Mouse (Mus musculus) stomach, embryonic 14.5 days (tissue): ENCODE data around the gene Trpc1. TPM values are rescaled to one million over a fixed set of nuclear protein-coding genes. Genes with fewer than 3 reads are reported as not detected.
A peak's percentile ranks its signal among the peaks of the same experiment; 100 is the strongest.

ENCODE experiments used
- ATAC-seq: fragments of 200-750 bp; cut with Nextera tagmentation; 2 replicates; pipeline ENCODE4 v1.8.0; 2017; ENCODE audit warnings: low read depth, moderate TSS enrichment; ENCODE audit not compliant: insufficient number of reproducible peaks, insufficient read depth, low FRiP score
- H3K27ac ChIP-seq: fragments of 300-500 bp; sonication (generic); 2 replicates; pipeline ENCODE4 v1.5.1; 2014; ENCODE audit warnings: mild to moderate bottlenecking, low read length, moderate library complexity, mixed read lengths
- H3K27me3 ChIP-seq: fragments of 300-500 bp; sonication (generic); 2 replicates; pipeline ENCODE4 v1.6.1; 2014; ENCODE audit warnings: low read length, control low read depth, mixed read lengths; ENCODE audit not compliant: control insufficient read depth, insufficient read depth
- H3K36me3 ChIP-seq: fragments of 300-500 bp; sonication (generic); 2 replicates; pipeline ENCODE4 v1.6.1; 2014; ENCODE audit warnings: mild to moderate bottlenecking, control low read depth, low read length, moderate library complexity, mixed read lengths; ENCODE audit not compliant: control insufficient read depth, insufficient read depth
- H3K4me1 ChIP-seq: fragments of 300-500 bp; sonication (generic); 2 replicates; pipeline ENCODE4 v1.6.1; 2014; ENCODE audit warnings: low read length, control low read depth, mixed read lengths; ENCODE audit not compliant: control insufficient read depth, insufficient read depth
- H3K4me2 ChIP-seq: fragments of 300-500 bp; sonication (generic); replicated peaks from 2 replicates; pipeline ENCODE4 v1.6.1; 2014; ENCODE audit warnings: low read depth, low read length, control low read depth
- H3K4me3 ChIP-seq: fragments of 300-500 bp; sonication (generic); 2 replicates; pipeline ENCODE4 v1.5.1; 2014; ENCODE audit warnings: low read depth, low read length, control low read depth
- H3K9ac ChIP-seq: fragments of 300-500 bp; sonication (generic); replicated peaks from 2 replicates; pipeline ENCODE4 v1.6.1; 2014; ENCODE audit warnings: low read depth, mild to moderate bottlenecking, control low read depth, low read length, moderate library complexity, mixed read lengths
- H3K9me3 ChIP-seq: fragments of 300-500 bp; sonication (generic); 2 replicates; pipeline ENCODE4 v1.6.1; 2016; ENCODE audit warnings: low read depth, low read length, control low read depth; ENCODE audit not compliant: control insufficient read depth
- WGBS: fragments of 180-500 bp; shearing (Covaris S2); extraction: QIAGEN DNeasy Blood & Tissue Kit; methylation state at CpG from one replicate; pipeline ENCODE4 v1.1.7; 2014; 5-methylcytosine and 5-hydroxymethylcytosine counted together
- polyA plus RNA-seq: library from polyadenylated mRNA; unstranded; fragments of >200 nt; fragmentation: Nextera tagmentation; extraction: Ambion mirVana; gene quantifications from 2 replicates; pipeline ENCODE4 v1.2.1, GENCODE M21; 2014

Gene Trpc1
- polyA plus RNA-seq, 1 experiment from 2014 or later, result 4.0 TPM

DNA sequence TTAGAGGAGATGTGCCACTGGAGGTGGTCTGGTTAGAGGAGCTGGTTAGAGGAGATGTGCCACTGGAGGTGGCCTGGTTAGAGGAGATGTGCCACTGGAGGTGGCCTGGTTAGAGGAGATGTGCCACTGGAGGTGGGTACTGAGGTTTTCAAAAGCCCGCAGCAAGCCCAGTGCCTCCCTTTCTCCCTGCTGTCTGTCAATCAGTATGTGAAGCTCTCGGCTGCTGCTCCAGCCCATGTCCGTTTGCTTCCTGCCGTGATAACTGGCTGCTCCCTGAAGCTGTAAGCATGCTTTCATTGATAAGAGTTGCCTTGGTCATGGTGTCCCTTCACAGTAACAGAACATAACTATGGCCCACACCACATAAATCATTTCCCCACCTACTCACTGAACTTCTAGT lies 13.0 kb upstream of the Trpc1 start:
- no peak overlapping the region for H3K27ac ChIP-seq
- H3K9ac ChIP-seq, result no peak overlapping the region
- no peak overlapping the region for H3K4me2 ChIP-seq
- H3K4me3 ChIP-seq, result no peak overlapping the region
- H3K4me1 ChIP-seq, result no peaks in the 10 kb centered on the region
- ATAC-seq, result no peak
- H3K27me3 ChIP-seq, result no peaks in the 10 kb centered on the region
- 90% methylated on average over 4 of the region's 4 CpGs for WGBS
- H3K36me3 ChIP-seq, result no peaks in the 10 kb centered on the region
- no peaks in the 10 kb centered on the region for H3K9me3 ChIP-seq

DNA sequence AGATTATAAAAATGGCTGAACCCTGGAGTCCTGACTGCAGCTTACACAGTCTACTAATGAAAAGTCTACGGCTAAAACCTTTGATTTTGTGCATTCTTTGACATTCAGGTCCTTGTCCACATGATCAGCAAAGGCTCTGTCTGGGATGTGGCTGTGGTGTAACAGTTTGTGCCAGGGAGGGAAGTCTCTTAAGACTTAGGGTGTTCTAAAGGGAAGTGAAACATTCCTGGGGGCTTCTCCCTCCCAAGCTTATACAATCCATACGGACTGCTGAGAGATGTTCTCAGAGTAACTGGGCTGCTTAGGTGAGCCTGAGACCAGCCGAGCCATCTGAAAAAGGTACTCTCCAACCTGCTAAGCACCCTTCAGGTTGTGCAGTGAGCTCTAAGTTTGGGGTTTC lies 12.1 kb upstream of the Trpc1 start:
- H3K4me2 ChIP-seq, result no peak overlapping the region
- no peaks in the 10 kb centered on the region for H3K9me3 ChIP-seq
- no peak overlapping the region for H3K9ac ChIP-seq
- no peak for ATAC-seq
- H3K27ac ChIP-seq, result no peak overlapping the region
- WGBS, result 88% methylated on average over 3 of the region's 3 CpGs
- no peak overlapping the region for H3K4me3 ChIP-seq
- no peaks in the 10 kb centered on the region for H3K36me3 ChIP-seq
- H3K4me1 ChIP-seq, result no peaks in the 10 kb centered on the region
- H3K27me3 ChIP-seq, result no peaks in the 10 kb centered on the region

DNA sequence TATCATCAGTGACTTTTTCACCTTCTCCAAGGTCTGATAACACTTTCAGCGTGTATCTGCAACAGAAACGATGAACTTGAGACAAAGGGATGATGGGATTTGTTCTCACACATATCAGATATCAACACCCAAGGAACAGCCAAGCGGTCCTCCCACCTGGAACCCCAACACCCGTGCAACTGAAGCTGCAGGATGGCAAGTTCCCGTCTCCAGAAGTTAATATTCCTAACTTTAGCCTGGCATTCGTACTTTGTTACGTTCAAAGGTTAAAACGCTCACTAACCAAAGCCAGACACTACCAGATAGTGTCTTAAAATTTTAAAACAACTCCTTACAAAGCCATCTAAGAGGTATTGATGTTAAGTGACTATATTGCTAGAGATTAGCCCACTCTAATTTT lies 11.2 kb upstream of the Trpc1 start:
- Histone ChIP-seq H3K27ac (no peak overlapping the region), H3K36me3 (no peaks in the 10 kb centered on the region), H3K4me1 (no peaks in the 10 kb centered on the region), H3K4me3 (no peak overlapping the region), H3K9me3 (no peaks in the 10 kb centered on the region), H3K9ac (no peak overlapping the region), H3K27me3 (no peaks in the 10 kb centered on the region), H3K4me2 (no peak overlapping the region)
- no peak for ATAC-seq
- 85% methylated on average over 8 of the region's 8 CpGs for WGBS

DNA sequence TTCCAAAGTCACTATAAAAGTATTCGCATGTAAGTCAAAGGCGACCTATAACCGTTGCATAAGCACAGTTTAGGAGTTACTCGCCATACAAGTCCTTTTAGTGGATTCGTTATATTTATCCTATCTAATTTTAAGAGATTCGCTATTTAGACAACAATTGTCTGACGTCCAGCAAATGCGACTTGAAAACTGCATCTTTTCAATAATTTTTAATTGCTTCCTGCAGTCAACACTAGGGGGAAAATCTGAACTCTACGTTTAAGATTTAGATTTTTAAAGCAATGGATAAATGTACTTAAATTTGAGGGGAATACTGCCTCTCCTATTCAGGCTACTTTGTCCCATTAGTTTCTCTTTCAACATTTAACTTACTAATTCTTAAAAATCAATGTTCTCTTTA lies 571 bp upstream of the Trpc1 start:
- H3K9me3 ChIP-seq, result no peaks in the 10 kb centered on the region
- peak overlapping the region; percentile 73 for H3K4me2 ChIP-seq
- peak overlapping the region; percentile 64 for H3K4me3 ChIP-seq
- H3K27me3 ChIP-seq, result no peaks in the 10 kb centered on the region
- 41% methylated on average over 9 of the region's 9 CpGs for WGBS
- no peak overlapping the region for H3K27ac ChIP-seq
- ATAC-seq, result no peak
- H3K4me1 ChIP-seq, result no peaks in the 10 kb centered on the region
- no peaks in the 10 kb centered on the region for H3K36me3 ChIP-seq
- H3K9ac ChIP-seq, result no peak overlapping the region

DNA sequence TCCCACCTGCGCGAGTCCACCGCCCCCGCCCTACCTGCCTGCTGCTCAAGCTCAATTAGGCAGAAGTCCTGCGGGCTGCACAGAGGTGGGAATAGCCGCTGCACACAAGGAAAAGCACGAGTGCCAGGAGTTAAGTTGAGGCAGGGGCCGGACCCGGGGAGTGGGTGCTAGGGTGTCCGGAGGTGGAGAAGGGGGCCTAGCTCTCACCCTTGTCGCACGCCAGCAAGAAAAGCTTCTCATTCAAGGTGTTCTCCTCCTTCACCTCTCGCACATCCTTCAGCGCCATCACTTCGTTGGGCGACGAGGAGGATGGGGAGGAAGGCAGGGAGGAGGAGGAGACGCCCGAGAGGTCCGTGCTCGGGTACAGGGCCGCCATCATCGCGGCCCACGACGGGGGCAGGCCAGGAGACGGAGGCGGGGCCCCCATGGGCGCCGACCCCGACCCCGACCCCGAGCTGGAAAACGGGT lies 680 bp downstream of the Trpc1 start:
- ATAC-seq, result 0 out of 2 replicates have a peak, but pooled peaks have one; percentile 4
- peak overlapping the region; percentile 60 for H3K9ac ChIP-seq
- H3K36me3 ChIP-seq, result no peaks in the 10 kb centered on the region
- WGBS, result 1% methylated on average over 34 of the region's 34 CpGs
- H3K4me2 ChIP-seq, result peak overlapping the region; percentile 73
- no peaks in the 10 kb centered on the region for H3K4me1 ChIP-seq
- H3K4me3 ChIP-seq, result peak overlapping the region; percentile 64
- H3K9me3 ChIP-seq, result no peaks in the 10 kb centered on the region
- no peaks in the 10 kb centered on the region for H3K27me3 ChIP-seq
- H3K27ac ChIP-seq, result no peak overlapping the region

DNA sequence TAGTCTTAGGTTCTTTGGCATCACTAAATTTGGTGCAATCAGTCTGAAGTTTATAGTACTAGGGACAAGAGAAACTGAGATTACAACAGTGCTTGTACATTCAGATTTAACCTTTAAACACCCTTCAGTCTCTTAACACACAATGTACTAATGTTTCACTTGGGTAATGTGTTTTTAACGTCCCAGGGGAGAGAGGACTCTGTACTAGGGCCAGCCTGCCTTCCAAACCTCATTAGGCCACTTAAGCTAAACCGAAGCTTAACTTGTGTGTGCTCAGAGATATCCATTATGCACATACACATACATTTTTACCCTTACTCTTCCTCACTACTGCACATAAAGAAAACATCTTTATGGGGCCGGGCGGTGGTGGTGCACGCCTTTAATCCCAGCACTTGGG lies 2.9 kb downstream of the Trpc1 start:
- WGBS, result 83% methylated on average over 5 of the region's 5 CpGs
- no peaks in the 10 kb centered on the region for H3K4me1 ChIP-seq
- no peak for ATAC-seq
- H3K27me3 ChIP-seq, result no peaks in the 10 kb centered on the region
- H3K4me2 ChIP-seq, result no peak overlapping the region
- H3K27ac ChIP-seq, result no peak overlapping the region
- no peaks in the 10 kb centered on the region for H3K36me3 ChIP-seq
- H3K4me3 ChIP-seq, result no peak overlapping the region
- no peak overlapping the region for H3K9ac ChIP-seq
- no peaks in the 10 kb centered on the region for H3K9me3 ChIP-seq

DNA sequence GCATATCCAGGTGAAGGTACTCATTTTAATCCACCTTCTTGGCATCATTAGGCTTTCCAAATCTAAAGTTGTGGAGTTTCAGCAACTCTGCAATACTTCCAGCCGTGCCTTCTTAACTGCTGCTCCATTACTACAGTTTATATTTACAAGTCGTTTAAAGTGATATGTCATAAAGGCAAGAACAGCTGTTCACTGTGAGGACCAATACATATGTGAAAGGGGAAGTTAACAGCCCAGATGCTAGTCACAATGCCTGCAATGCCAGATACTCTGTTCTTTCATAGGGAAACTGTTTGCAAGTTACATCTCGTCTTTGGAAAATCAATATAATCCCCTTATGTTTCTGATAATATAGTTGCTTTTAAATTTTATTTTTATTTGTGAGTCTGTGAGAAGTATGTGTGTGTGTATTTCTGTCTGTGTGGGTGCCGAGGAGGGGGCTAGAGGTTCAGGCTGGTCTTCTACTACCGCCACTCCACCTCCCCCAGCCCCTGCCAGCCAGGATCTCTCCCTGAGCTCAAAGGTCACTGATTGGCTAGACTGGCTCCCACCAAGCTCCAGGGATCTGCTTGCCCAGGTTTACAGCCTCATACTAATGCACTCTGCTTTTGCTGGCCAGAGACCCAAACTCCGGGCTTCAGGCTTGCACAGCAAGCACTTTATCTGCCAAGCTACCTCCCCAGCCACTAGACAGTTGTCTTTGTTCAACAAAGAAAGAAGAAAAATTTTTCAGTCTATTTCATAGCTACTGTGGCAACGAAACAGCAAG lies 5.1 kb downstream of the Trpc1 start:
- H3K27ac ChIP-seq, result no peak overlapping the region
- H3K9me3 ChIP-seq, result no peaks in the 10 kb centered on the region
- no peak overlapping the region for H3K4me3 ChIP-seq
- H3K27me3 ChIP-seq, result no peaks in the 10 kb centered on the region
- H3K4me1 ChIP-seq, result no peaks in the 10 kb centered on the region
- 51% methylated on average over 7 of the region's 7 CpGs for WGBS
- no peak for ATAC-seq
- H3K36me3 ChIP-seq, result no peaks in the 10 kb centered on the region
- H3K4me2 ChIP-seq, result no peak overlapping the region
- no peak overlapping the region for H3K9ac ChIP-seq

DNA sequence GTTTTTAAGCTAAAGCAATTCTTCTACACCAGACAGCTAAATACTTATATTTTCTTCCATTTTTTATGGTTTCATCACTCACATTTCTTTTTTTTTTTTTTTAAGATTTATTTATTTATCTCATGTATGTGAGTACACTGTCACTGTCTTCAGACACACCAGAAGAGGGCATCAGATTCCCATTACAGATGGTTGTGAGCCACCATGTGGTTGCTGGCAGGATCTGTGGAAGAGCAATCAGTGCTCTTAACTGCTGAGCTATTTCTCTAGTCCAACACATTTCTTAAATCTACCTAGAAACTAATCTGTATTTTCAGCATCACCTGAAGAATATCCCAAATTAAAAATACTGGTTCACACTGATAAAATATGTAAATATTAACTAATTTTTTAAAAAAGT lies 13.9 kb downstream of the Trpc1 start:
- no peaks in the 10 kb centered on the region for H3K9me3 ChIP-seq
- no peak overlapping the region for H3K9ac ChIP-seq
- H3K36me3 ChIP-seq, result no peaks in the 10 kb centered on the region
- ATAC-seq, result no peak
- H3K4me1 ChIP-seq, result no peaks in the 10 kb centered on the region
- no peak overlapping the region for H3K4me3 ChIP-seq
- no peaks in the 10 kb centered on the region for H3K27me3 ChIP-seq
- no peak overlapping the region for H3K27ac ChIP-seq
- H3K4me2 ChIP-seq, result no peak overlapping the region

DNA sequence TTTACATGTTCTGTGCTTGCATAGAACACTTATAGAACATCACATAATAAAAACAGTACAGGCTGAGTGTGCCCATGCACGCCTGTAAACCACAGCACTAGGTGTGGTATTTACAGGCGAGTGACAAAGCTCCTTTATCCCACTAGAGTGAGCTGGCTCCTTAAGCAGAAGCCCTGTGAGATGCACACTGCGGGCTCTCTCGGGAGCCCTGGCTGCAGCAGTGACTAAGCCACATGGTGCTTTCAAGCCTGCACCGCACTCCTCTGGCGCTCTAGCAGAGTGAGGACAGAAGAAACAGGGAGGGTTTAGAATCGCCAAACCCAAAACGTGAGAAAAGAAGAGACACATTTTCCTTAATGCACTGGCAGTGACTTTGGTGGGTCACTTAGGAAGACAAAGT lies 37.6 kb downstream of the Trpc1 start:
- H3K27ac ChIP-seq, result no peak overlapping the region
- H3K27me3 ChIP-seq, result no peaks in the 10 kb centered on the region
- H3K4me3 ChIP-seq, result no peak overlapping the region
- no peaks in the 10 kb centered on the region for H3K9me3 ChIP-seq
- ATAC-seq, result no peak
- 41% methylated on average over 8 of the region's 8 CpGs for WGBS
- no peaks in the 10 kb centered on the region for H3K4me1 ChIP-seq
- H3K36me3 ChIP-seq, result no peaks in the 10 kb centered on the region
- H3K9ac ChIP-seq, result no peak overlapping the region
- no peak overlapping the region for H3K4me2 ChIP-seq
